Mouse (Mus musculus): ENCODE data around the gene Retreg3. TPM values are rescaled to one million over a fixed set of nuclear protein-coding genes. Genes with fewer than 3 reads are reported as not detected.

The Retreg3 gene
- polyA plus RNA-seq, 2 experiments: 11.3 to 53.6 TPM

DNA sequence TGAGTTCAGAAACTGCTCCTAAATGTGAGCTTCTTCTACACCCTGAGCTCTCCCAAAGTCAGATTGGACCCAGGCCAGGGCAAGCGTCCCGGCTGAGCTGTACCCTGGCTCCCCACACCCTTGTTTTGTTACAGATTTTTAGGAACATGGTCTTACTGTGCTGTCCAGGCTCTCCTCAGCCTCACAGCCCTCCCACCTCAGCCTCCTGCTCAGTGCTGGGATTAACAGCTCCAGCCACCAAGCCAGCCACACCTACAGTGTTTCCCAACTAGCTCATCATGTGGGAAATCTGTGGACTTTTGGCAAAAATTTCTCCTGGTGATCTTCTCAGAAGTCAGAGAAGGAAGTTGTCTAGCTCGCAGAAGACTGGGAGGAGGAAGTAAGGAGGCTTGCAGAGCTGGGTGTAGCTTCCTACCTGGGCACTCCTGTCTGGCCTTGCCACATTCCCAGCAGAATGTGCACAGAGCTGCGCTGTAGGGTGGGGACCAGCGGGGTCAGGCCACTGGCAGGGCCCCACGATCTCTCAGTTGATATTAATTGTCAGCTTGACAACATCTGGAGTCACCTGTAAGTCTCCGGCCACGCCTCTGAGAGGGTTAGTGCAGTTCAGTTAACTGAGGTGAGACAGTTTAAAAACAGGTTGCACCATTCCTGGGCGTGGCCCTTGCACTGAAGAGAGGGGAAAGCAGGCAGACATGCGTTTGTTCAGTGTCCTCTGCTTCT is 66.8 kb downstream of the Retreg3 start:
- DNase-seq (ENCODE audit: low spot score) (no peak), ATAC-seq (ENCODE audit: low FRiP score, low read depth) (no peak)
- H3K4me1 ChIP-seq (ENCODE audit: control insufficient read depth, insufficient read depth, low read length): no peaks in the 10 kb centered on the region
- no peak overlapping the region for H3K4me2 ChIP-seq (replicated peaks; ENCODE audit: low read depth, low read length, severe bottlenecking)
- H3K9ac ChIP-seq (ENCODE audit: low read depth, low read length, severe bottlenecking): no peak overlapping the region
- H3K27ac ChIP-seq (replicated peaks; ENCODE audit: low read depth, low read length): no peak overlapping the region
- no peaks in the 10 kb centered on the region for H3K27me3 ChIP-seq (ENCODE audit: control insufficient read depth, insufficient read depth, low read length)
- no peaks in the 10 kb centered on the region for H3K9me3 ChIP-seq (ENCODE audit: control insufficient read depth, low read length)
- no peak for TF ChIP-seq POLR2A (IDR thresholded peaks at IDR 0.05; ENCODE audit: borderline replicate concordance, extremely low read depth, insufficient read depth, insufficient read length)
- no peak overlapping the region for H3K4me3 ChIP-seq (replicated peaks; ENCODE audit: low read length)
- WGBS: 86% methylated on average over 10 of the region's 10 CpGs
- H3K36me3 ChIP-seq (ENCODE audit: control insufficient read depth, insufficient read depth, low read length): peaks cover 51% of the 10 kb centered on the region

DNA sequence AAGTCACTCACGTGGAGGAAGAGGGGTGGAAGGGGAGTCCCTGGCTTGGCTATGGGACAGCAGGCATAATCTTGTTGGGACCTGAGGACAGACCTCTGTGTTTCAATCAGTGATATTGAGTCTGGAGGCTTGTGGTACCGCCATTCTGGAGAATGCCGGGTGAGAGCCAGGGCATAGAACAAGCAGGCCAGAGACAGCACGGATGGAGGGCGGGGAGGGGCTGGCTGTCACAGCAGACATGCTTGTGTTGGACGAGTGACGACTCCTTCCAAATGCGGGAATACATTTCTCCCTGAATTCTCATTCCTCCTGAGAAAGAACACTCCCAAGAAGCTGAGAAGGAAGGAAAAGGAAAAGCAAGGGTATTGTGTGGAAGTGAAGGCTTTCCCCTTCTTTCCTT is 68.1 kb downstream of the Retreg3 start:
- ATAC-seq (ENCODE audit: low FRiP score, low read depth) (no peak), DNase-seq (ENCODE audit: low spot score) (no peak)
- no peak overlapping the region for H3K27ac ChIP-seq (replicated peaks; ENCODE audit: low read depth, low read length)
- no peak overlapping the region for H3K4me3 ChIP-seq (replicated peaks; ENCODE audit: low read length)
- H3K4me1 ChIP-seq (ENCODE audit: control insufficient read depth, insufficient read depth, low read length): no peaks in the 10 kb centered on the region
- H3K4me2 ChIP-seq (replicated peaks; ENCODE audit: low read depth, low read length, severe bottlenecking): no peak overlapping the region
- H3K36me3 ChIP-seq (ENCODE audit: control insufficient read depth, insufficient read depth, low read length): peaks cover 54% of the 10 kb centered on the region
- no peaks in the 10 kb centered on the region for H3K9me3 ChIP-seq (ENCODE audit: control insufficient read depth, low read length)
- no peak for TF ChIP-seq POLR2A (IDR thresholded peaks at IDR 0.05; ENCODE audit: borderline replicate concordance, extremely low read depth, insufficient read depth, insufficient read length)
- H3K27me3 ChIP-seq (ENCODE audit: control insufficient read depth, insufficient read depth, low read length): no peaks in the 10 kb centered on the region
- no peak overlapping the region for H3K9ac ChIP-seq (ENCODE audit: low read depth, low read length, severe bottlenecking)
- 78% methylated on average over 8 of the region's 8 CpGs for WGBS

DNA sequence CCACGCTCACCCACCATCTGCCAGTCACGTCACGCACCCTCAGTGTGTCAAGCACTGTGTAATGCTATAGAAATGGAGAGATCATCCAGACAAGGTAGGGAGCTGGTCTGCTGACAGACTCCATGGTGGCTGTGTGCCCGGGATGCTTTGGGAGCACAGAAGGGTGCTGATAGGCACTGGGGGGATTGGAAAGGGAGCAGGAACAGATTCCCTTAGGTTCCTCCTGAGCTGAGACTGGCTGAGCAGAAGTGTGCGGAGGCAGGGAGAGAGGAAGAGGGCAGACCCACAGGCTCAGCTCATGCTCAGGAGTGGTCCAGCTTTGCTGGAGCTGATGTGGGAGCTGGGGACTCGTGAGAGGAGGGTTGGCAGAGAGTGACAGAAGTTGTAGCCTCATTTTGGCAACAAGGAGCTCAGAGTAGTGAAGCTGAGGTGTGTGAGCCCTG is 68.6 kb downstream of the Retreg3 start:
- Histone ChIP-seq H3K36me3 (ENCODE audit: control insufficient read depth, insufficient read depth, low read length) (peaks cover 58% of the 10 kb centered on the region), H3K4me3 (replicated peaks; ENCODE audit: low read length) (no peak overlapping the region), H3K4me2 (replicated peaks; ENCODE audit: low read depth, low read length, severe bottlenecking) (no peak overlapping the region), H3K27me3 (ENCODE audit: control insufficient read depth, insufficient read depth, low read length) (no peaks in the 10 kb centered on the region), H3K9ac (ENCODE audit: low read depth, low read length, severe bottlenecking) (no peak overlapping the region), H3K4me1 (ENCODE audit: control insufficient read depth, insufficient read depth, low read length) (no peaks in the 10 kb centered on the region), H3K27ac (replicated peaks; ENCODE audit: low read depth, low read length) (no peak overlapping the region), H3K9me3 (ENCODE audit: control insufficient read depth, low read length) (no peaks in the 10 kb centered on the region)
- ATAC-seq (ENCODE audit: low FRiP score, low read depth) (no peak), DNase-seq (ENCODE audit: low spot score) (no peak)
- TF ChIP-seq POLR2A (IDR thresholded peaks at IDR 0.05; ENCODE audit: borderline replicate concordance, extremely low read depth, insufficient read depth, insufficient read length): no peak
- 85% methylated on average over 6 of the region's 6 CpGs for WGBS

GRCm38 (mm10) chr11:101050359-101050758 is 69.3 kb downstream of the Retreg3 start:
- ATAC-seq (ENCODE audit: low FRiP score, low read depth) (no peak), DNase-seq (ENCODE audit: low spot score) (no peak)
- H3K4me3 ChIP-seq (replicated peaks; ENCODE audit: low read length): no peak overlapping the region
- H3K36me3 ChIP-seq (ENCODE audit: control insufficient read depth, insufficient read depth, low read length): peaks cover 63% of the 10 kb centered on the region
- TF ChIP-seq POLR2A (IDR thresholded peaks at IDR 0.05; ENCODE audit: borderline replicate concordance, extremely low read depth, insufficient read depth, insufficient read length): no peak
- WGBS: 93% methylated on average over 9 of the region's 9 CpGs
- H3K27me3 ChIP-seq (ENCODE audit: control insufficient read depth, insufficient read depth, low read length): no peaks in the 10 kb centered on the region
- no peak overlapping the region for H3K9ac ChIP-seq (ENCODE audit: low read depth, low read length, severe bottlenecking)
- H3K9me3 ChIP-seq (ENCODE audit: control insufficient read depth, low read length): no peaks in the 10 kb centered on the region
- no peak overlapping the region for H3K4me2 ChIP-seq (replicated peaks; ENCODE audit: low read depth, low read length, severe bottlenecking)
- H3K4me1 ChIP-seq (ENCODE audit: control insufficient read depth, insufficient read depth, low read length): no peaks in the 10 kb centered on the region
- H3K27ac ChIP-seq (replicated peaks; ENCODE audit: low read depth, low read length): no peak overlapping the region

- no peaks in the 10 kb centered on the region for H3K27me3 ChIP-seq (ENCODE audit: control insufficient read depth, insufficient read depth, low read length)
- no peaks in the 10 kb centered on the region for H3K9me3 ChIP-seq (ENCODE audit: control insufficient read depth, low read length)
- H3K4me3 ChIP-seq (replicated peaks; ENCODE audit: low read length): no peak overlapping the region
- 86% methylated on average over 3 of the region's 3 CpGs for WGBS
- H3K4me2 ChIP-seq (replicated peaks; ENCODE audit: low read depth, low read length, severe bottlenecking): no peak overlapping the region
- H3K27ac ChIP-seq (replicated peaks; ENCODE audit: low read depth, low read length): no peak overlapping the region
- H3K9ac ChIP-seq (ENCODE audit: low read depth, low read length, severe bottlenecking): no peak overlapping the region
- H3K36me3 ChIP-seq (ENCODE audit: control insufficient read depth, insufficient read depth, low read length): peaks cover 89% of the 10 kb centered on the region
- no peak for DNase-seq (ENCODE audit: low spot score)
- H3K4me1 ChIP-seq (ENCODE audit: control insufficient read depth, insufficient read depth, low read length): no peaks in the 10 kb centered on the region
- no peak for ATAC-seq (ENCODE audit: low FRiP score, low read depth)
- no peak for TF ChIP-seq POLR2A (IDR thresholded peaks at IDR 0.05; ENCODE audit: borderline replicate concordance, extremely low read depth, insufficient read depth, insufficient read length)
Measured at GRCm38 (mm10) chr11:101047502-101047901, 72.2 kb downstream of the Retreg3 start.

Measured in limb, embryonic 14.5 days (tissue).